Mouse (Mus musculus): ENCODE data around the gene Apex2. TPM values are rescaled to one million over a fixed set of nuclear protein-coding genes. Genes with fewer than 3 reads are reported as not detected.
"Not testable (repeated sequence)": the region's sequence is repeated elsewhere in the genome, so short reads cannot be mapped to it uniquely, and the experiment has no call there.

The Apex2 gene
- polyA plus RNA-seq, 1 experiment from 2014 or later = 26.2 TPM

DNA sequence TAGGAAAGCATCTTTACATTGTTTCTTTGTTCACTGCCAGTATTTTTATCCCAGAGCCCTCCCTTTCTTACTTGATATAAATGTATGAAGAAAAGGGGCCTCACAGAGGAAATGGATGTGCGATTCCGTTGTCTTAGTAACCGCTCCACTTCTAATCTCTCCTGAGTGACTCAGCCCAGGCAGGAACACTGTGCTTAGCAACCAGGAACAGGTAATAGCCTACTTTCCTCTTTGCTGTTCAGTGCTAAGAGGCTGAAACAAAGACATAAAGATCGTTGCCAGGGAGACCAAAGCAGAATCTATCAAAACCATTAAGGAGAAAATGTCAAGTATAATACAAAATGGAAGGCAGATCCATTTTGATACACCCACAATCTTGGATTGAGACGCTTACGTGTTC, 81.0 kb downstream of the Apex2 start:
- no peak overlapping the region for H3K4me2 ChIP-seq
- no peaks in the 10 kb centered on the region for H3K27me3 ChIP-seq (ENCODE audit: insufficient read depth, low read length)
- H3K4me1 ChIP-seq (ENCODE audit: insufficient read depth) = no peaks in the 10 kb centered on the region
- no peak for ATAC-seq (ENCODE audit: insufficient read depth)
- no peak for TF ChIP-seq CTCF (IDR thresholded peaks at IDR 0.05; ENCODE audit: low read depth)
- H3K36me3 ChIP-seq (ENCODE audit: insufficient read depth) = no peaks in the 10 kb centered on the region
- DNase-seq = no peak
- no peak overlapping the region for H3K27ac ChIP-seq (ENCODE audit: low read depth)
- H3K9ac ChIP-seq = no peak overlapping the region
- no peaks in the 10 kb centered on the region for H3K9me3 ChIP-seq (ENCODE audit: low read depth, low read length)
- 81% methylated on average over 6 of the region's 6 CpGs for WGBS
- H3K4me3 ChIP-seq (ENCODE audit: low read depth, low read length) = no peak overlapping the region

GRCm38 (mm10) chrX:150487811-150488210, 101.9 kb downstream of the Apex2 start:
- not testable (repeated sequence) for H3K9me3 ChIP-seq (ENCODE audit: low read depth, low read length); H3K4me3 ChIP-seq (ENCODE audit: low read depth, low read length); H3K4me2 ChIP-seq; DNase-seq; ATAC-seq (ENCODE audit: insufficient read depth); H3K27ac ChIP-seq (ENCODE audit: low read depth); H3K27me3 ChIP-seq (ENCODE audit: insufficient read depth, low read length); H3K4me1 ChIP-seq (ENCODE audit: insufficient read depth); H3K36me3 ChIP-seq (ENCODE audit: insufficient read depth); H3K9ac ChIP-seq
- WGBS = 18% methylated on average over 1 of the region's 10 CpGs

DNA sequence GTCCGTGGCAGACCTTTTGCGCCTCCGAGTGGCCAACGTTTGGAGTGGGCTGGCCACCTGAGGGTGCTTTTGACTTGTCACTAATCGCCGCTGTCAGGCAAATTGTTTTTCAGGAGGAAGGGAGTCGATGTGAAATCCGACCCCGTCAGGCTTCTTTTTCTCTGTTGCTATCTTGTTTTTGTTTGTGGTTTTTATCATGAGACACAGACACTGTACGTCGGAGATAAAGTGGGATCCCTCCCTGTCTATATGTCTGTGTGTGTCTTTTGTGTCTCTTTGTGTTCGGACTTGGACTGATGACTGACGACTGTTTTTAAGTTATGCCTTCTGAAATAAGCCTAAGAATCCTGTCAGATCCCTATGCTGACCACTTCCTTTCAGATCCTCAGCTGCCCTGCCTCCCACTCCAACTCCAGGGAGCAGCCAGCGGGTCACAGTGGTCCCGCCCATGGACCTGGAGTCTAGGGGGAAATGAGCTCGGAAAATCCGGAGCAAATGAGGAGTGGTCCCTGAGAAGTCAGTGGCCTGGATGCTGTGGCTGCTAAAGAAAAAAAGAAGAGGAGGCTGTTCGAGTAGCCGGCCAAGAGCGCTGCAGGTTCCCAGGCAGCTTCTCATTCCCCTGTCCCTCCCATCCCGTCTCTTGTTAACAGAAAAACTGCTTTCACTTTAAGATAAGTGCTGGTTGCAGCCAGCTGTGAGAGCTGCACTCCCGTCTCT, 103.2 kb downstream of the Apex2 start:
- not testable (repeated sequence) for H3K27me3 ChIP-seq (ENCODE audit: insufficient read depth, low read length); H3K9ac ChIP-seq; H3K27ac ChIP-seq (ENCODE audit: low read depth); H3K36me3 ChIP-seq (ENCODE audit: insufficient read depth); ATAC-seq (ENCODE audit: insufficient read depth); DNase-seq; H3K9me3 ChIP-seq (ENCODE audit: low read depth, low read length); H3K4me2 ChIP-seq; H3K4me1 ChIP-seq (ENCODE audit: insufficient read depth); H3K4me3 ChIP-seq (ENCODE audit: low read depth, low read length)
- 45% methylated on average over 8 of the region's 22 CpGs for whole genome bisulfite sequencing

- no peaks in the 10 kb centered on the region for H3K27me3 ChIP-seq (ENCODE audit: insufficient read depth, low read length)
- TF ChIP-seq CTCF (IDR thresholded peaks at IDR 0.05; ENCODE audit: low read depth) = peak; percentile 88
- ATAC-seq (ENCODE audit: insufficient read depth) (peak; percentile 98), DNase-seq (peak; percentile 94)
- H3K27ac ChIP-seq (ENCODE audit: low read depth) = peak overlapping the region; percentile 84
- H3K9ac ChIP-seq = peak overlapping the region; percentile 57
- no peaks in the 10 kb centered on the region for H3K4me1 ChIP-seq (ENCODE audit: insufficient read depth)
- H3K9me3 ChIP-seq (ENCODE audit: low read depth, low read length) = no peaks in the 10 kb centered on the region
- no peaks in the 10 kb centered on the region for H3K36me3 ChIP-seq (ENCODE audit: insufficient read depth)
- peak overlapping the region; percentile 36; the same call in 1 of the 2 replicates for H3K4me2 ChIP-seq
- WGBS = under 1% methylated on average over 34 of the region's 34 CpGs
- H3K4me3 ChIP-seq (ENCODE audit: low read depth, low read length) = peak overlapping the region; percentile 46
Observed at GRCm38 (mm10) chrX:150477854-150478780, 111.6 kb downstream of the Apex2 start.

DNA sequence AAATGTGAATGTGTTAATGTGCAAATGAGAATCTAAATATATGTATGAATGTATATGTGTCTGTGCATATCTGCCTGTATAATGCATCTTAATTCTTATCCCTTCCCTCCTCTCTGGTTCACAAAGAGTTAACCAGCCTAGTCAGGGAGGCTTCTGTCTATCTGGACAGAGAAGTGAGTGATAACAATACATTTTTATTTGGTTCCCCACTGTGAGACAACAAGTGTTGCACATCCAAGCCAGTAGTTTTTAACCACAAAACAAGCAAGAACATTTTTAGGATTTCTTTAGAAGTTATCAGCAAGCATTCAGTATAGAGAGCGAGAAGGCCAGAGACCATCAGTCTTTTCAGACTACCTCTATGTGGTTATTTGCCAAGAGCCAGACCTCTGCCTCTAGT, 118.3 kb downstream of the Apex2 start:
- Histone ChIP-seq H3K9ac (no peak overlapping the region), H3K4me3 (ENCODE audit: low read depth, low read length) (no peak overlapping the region), H3K27me3 (ENCODE audit: insufficient read depth, low read length) (no peaks in the 10 kb centered on the region), H3K9me3 (ENCODE audit: low read depth, low read length) (no peaks in the 10 kb centered on the region), H3K4me2 (no peak overlapping the region), H3K27ac (ENCODE audit: low read depth) (no peak overlapping the region), H3K4me1 (ENCODE audit: insufficient read depth) (no peaks in the 10 kb centered on the region), H3K36me3 (ENCODE audit: insufficient read depth) (no peaks in the 10 kb centered on the region)
- ATAC-seq (ENCODE audit: insufficient read depth) (no peak), DNase-seq (no peak)
- WGBS = 72% methylated on average over 1 of the region's 1 CpGs
- no peak for TF ChIP-seq CTCF (IDR thresholded peaks at IDR 0.05; ENCODE audit: low read depth)

Small RNA genes within 50 kb of the gene (microRNA-seq; reads per million reads assigned to microRNA genes)
- gene Mir3620 (ENCODE audit: borderline number of aligned reads) = not detected

Other genes with a start within 250 kb of the Apex2 start
- gene Tmem29, start 130.7 kb downstream of the Apex2 start, polyA plus RNA-seq (2014; fragmentation: Nextera tagmentation; extraction: Ambion mirVana) = 35.8 and 39.7 TPM in 2 replicates
- 56.8 and 57.0 TPM in 2 replicates for gene Alas2, start 42.5 kb downstream of the Apex2 start, polyA plus RNA-seq (2014; fragmentation: Nextera tagmentation; extraction: Ambion mirVana)
- 7.2 and 7.8 TPM in 2 replicates for gene Pfkfb1, start 1.6 kb downstream of the Apex2 start, polyA plus RNA-seq (2014; fragmentation: Nextera tagmentation; extraction: Ambion mirVana)
- 27.2 and 28.2 TPM in 2 replicates for gene Tro, start 67.7 kb upstream of the Apex2 start, polyA plus RNA-seq (2014; fragmentation: Nextera tagmentation; extraction: Ambion mirVana)
- 946 and 954 TPM in 2 replicates for gene Maged2, start 224.5 kb upstream of the Apex2 start, polyA plus RNA-seq (2014; fragmentation: Nextera tagmentation; extraction: Ambion mirVana)